Mouse (Mus musculus) frontal cortex, postnatal 14 days (tissue): Measurements from ENCODE around the gene Klf11.
"Not testable (repeated sequence)": the region's sequence is repeated elsewhere in the genome, so short reads cannot be mapped to it uniquely, and the experiment has no call there.

Source experiments
- DNase-seq, 2 experiments: peaks; one replicate each; pipeline ENCODE4 v3.0.0; 2022; ENCODE audit warnings: low spot score in 2 of 2

The Klf11 gene

GRCm38 (mm10) chr12:24654065-24654862, 3.2 kb downstream of the Klf11 start:
- DNase-seq = no peak

GRCm38 (mm10) chr12:24656436-24656835, 5.4 kb downstream of the Klf11 start:
- no peak for DNase-seq

GRCm38 (mm10) chr12:24658998-24659397, 7.9 kb downstream of the Klf11 start:
- DNase-seq = no peak

GRCm38 (mm10) chr12:24659923-24660322, 8.8 kb downstream of the Klf11 start:
- no peak for DNase-seq

- no peak for DNase-seq
These were observed 10.0 kb downstream of the Klf11 start for GRCm38 (mm10) chr12:24661100-24661499.

- no peak for DNase-seq
These were observed 11.1 kb downstream of the Klf11 start for GRCm38 (mm10) chr12:24662131-24662530.

GRCm38 (mm10) chr12:24680096-24680491, 29.0 kb downstream of the Klf11 start:
- DNase-seq = peak in 1 of 2 experiments; percentile 25

- peak in 1 of 2 experiments; percentile 12 for DNase-seq
These were observed 29.6 kb downstream of the Klf11 start for GRCm38 (mm10) chr12:24680492-24681285.

GRCm38 (mm10) chr12:24681286-24682023, 30.4 kb downstream of the Klf11 start, which contains the start of gene Cys1:
Cys1 (minus strand) TSS chr12:24681813.
- no peak for DNase-seq

- DNase-seq = peak; percentile 27 to 42
These were observed 31.5 kb downstream of the Klf11 start for GRCm38 (mm10) chr12:24682563-24682962.

- no peak for DNase-seq
These were observed 32.4 kb downstream of the Klf11 start for GRCm38 (mm10) chr12:24683461-24683860.

GRCm38 (mm10) chr12:24686038-24686695, 35.1 kb downstream of the Klf11 start:
- no peak for DNase-seq

GRCm38 (mm10) chr12:24686696-24687346, 35.7 kb downstream of the Klf11 start:
- DNase-seq = no peak

GRCm38 (mm10) chr12:24690351-24690750, 39.3 kb downstream of the Klf11 start:
- no peak for DNase-seq

- DNase-seq = peak; percentile 76 to 88
These were observed 45.7 kb downstream of the Klf11 start for GRCm38 (mm10) chr12:24696500-24697483.

GRCm38 (mm10) chr12:24697484-24698204, 46.6 kb downstream of the Klf11 start:
- DNase-seq = no peak

GRCm38 (mm10) chr12:24698514-24698913, 47.4 kb downstream of the Klf11 start:
- no peak for DNase-seq

GRCm38 (mm10) chr12:24699578-24699977, 48.5 kb downstream of the Klf11 start:
- DNase-seq = no peak

- DNase-seq = not testable (repeated sequence)
These were observed 50.5 kb downstream of the Klf11 start for GRCm38 (mm10) chr12:24701621-24702020.
